Mouse (Mus musculus) limb, embryonic 12.5 days (tissue): ENCODE measurements around the gene Gm49387. TPM values are rescaled to one million over a fixed set of nuclear protein-coding genes. Genes with fewer than 3 reads are reported as not detected.

Source experiments
- ATAC-seq: fragments of 200-750 bp; cut with Nextera tagmentation; 2 replicates; pipeline ENCODE4 v1.8.0; 2017; ENCODE audit warnings: low read depth, moderate TSS enrichment; ENCODE audit not compliant: insufficient number of reproducible peaks, insufficient read depth, low FRiP score, low TSS enrichment
- H3K27ac ChIP-seq: fragments of 300-500 bp; sonication (generic); 2 replicates; pipeline ENCODE4 v1.5.1; 2016; ENCODE audit warnings: mild to moderate bottlenecking, moderate library complexity
- H3K27me3 ChIP-seq: fragments of 300-500 bp; sonication (generic); 2 replicates; pipeline ENCODE4 v1.6.1; 2016; ENCODE audit warnings: mild to moderate bottlenecking, moderate library complexity
- H3K36me3 ChIP-seq: fragments of 300-500 bp; sonication (generic); 2 replicates; pipeline ENCODE4 v1.6.1; 2016; ENCODE audit warnings: mild to moderate bottlenecking, moderate library complexity
- H3K4me1 ChIP-seq: fragments of 300-500 bp; sonication (generic); replicated peaks from 2 replicates; pipeline ENCODE4 v1.6.1; 2016
- H3K4me2 ChIP-seq: fragments of 300-500 bp; sonication (generic); 2 replicates; pipeline ENCODE4 v1.6.1; 2016; ENCODE audit warnings: mild to moderate bottlenecking, moderate library complexity
- H3K4me3 ChIP-seq: fragments of 300-500 bp; sonication (generic); replicated peaks from 2 replicates; pipeline ENCODE4 v1.5.1; 2016; ENCODE audit warnings: mild to moderate bottlenecking
- H3K9ac ChIP-seq: fragments of 300-500 bp; sonication (generic); replicated peaks from 2 replicates; pipeline ENCODE4 v1.6.1; 2016; ENCODE audit warnings: mild to moderate bottlenecking, moderate library complexity
- H3K9me3 ChIP-seq: fragments of 300-500 bp; sonication (generic); 2 replicates; pipeline ENCODE4 v1.6.1; 2016; ENCODE audit warnings: mild to moderate bottlenecking, moderate library complexity
- WGBS: fragments of 180-500 bp; shearing (Covaris S2); methylation state at CpG from one replicate; pipeline ENCODE4 v1.1.7; 2016; 5-methylcytosine and 5-hydroxymethylcytosine counted together
- polyA plus RNA-seq: library from polyadenylated mRNA; unstranded; fragments of >200 nt; fragmentation: Nextera tagmentation; extraction: Ambion mirVana; gene quantifications from 2 replicates; pipeline ENCODE4 v1.2.1, GENCODE M21; 2016

Gm49387 gene
- polyA plus RNA-seq, 1 experiment from 2014 or later, result not detected

- H3K27ac ChIP-seq, result no peak overlapping the region
- no peaks in the 10 kb centered on the region for H3K9me3 ChIP-seq
- H3K27me3 ChIP-seq, result no peaks in the 10 kb centered on the region; the same call in 1 of the 2 replicates
- no peaks in the 10 kb centered on the region for H3K36me3 ChIP-seq
- WGBS, result 74% methylated on average over 3 of the region's 3 CpGs
- ATAC-seq, result no peak
- no peak overlapping the region for H3K4me2 ChIP-seq
- no peak overlapping the region for H3K9ac ChIP-seq
- no peaks in the 10 kb centered on the region for H3K4me1 ChIP-seq
- H3K4me3 ChIP-seq, result no peak overlapping the region
Measured at GRCm38 (mm10) chr14:31594693-31595092, 46.0 kb downstream of the Gm49387 start.

- Histone ChIP-seq H3K4me1 (no peaks in the 10 kb centered on the region), H3K4me2 (no peak overlapping the region), H3K36me3 (no peaks in the 10 kb centered on the region), H3K9ac (no peak overlapping the region), H3K27ac (no peak overlapping the region), H3K4me3 (no peak overlapping the region), H3K9me3 (no peaks in the 10 kb centered on the region), H3K27me3 (no peaks in the 10 kb centered on the region; the same call in 1 of the 2 replicates)
- WGBS, result 83% methylated on average over 2 of the region's 2 CpGs
- no peak for ATAC-seq
Measured at GRCm38 (mm10) chr14:31593036-31593435, 47.6 kb downstream of the Gm49387 start.

DNA sequence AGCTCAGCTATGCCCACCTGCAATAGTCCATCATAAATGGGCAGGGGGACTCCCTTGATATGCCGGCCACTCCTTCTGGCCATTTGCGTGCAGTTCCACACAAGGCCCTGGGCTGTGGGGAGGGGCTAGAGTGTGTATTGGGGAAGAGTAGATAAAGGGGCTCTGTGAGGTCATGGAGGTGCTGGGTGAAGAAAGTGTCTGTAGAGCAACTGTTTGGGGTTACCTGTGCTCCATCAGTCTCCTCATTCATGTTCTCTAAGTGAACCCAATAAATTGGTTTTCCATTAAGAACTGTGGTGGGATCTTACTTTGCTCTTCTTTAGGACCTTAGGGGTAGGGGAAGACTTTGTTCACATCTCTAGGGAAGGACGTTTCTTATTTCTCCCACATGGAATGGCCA, 49.4 kb downstream of the Gm49387 start, which contains the start of gene Colq:
Colq (minus strand) TSS at position 101 of the 400 bp plus-strand sequence.
- Histone ChIP-seq H3K4me3 (no peak within 1 kb of the TSS), H3K4me2 (no peak within 1 kb of the TSS), H3K4me1 (no peaks in the 10 kb centered on the region), H3K27me3 (no peaks in the 10 kb centered on the region; the same call in 1 of the 2 replicates), H3K36me3 (no peaks in the 10 kb centered on the region), H3K27ac (no peak within 1 kb of the TSS), H3K9ac (no peak within 1 kb of the TSS), H3K9me3 (no peaks in the 10 kb centered on the region)
- no peak for ATAC-seq
- WGBS, result 93% methylated on average over 3 of the region's 3 CpGs

GRCm38 (mm10) chr14:31586451-31586850, 54.2 kb downstream of the Gm49387 start:
- Histone ChIP-seq H3K4me1 (no peaks in the 10 kb centered on the region), H3K9ac (no peak overlapping the region), H3K27me3 (no peaks in the 10 kb centered on the region), H3K9me3 (no peaks in the 10 kb centered on the region), H3K27ac (no peak overlapping the region), H3K4me3 (no peak overlapping the region), H3K36me3 (no peaks in the 10 kb centered on the region), H3K4me2 (no peak overlapping the region)
- 90% methylated on average over 8 of the region's 8 CpGs for WGBS
- no peak for ATAC-seq

DNA sequence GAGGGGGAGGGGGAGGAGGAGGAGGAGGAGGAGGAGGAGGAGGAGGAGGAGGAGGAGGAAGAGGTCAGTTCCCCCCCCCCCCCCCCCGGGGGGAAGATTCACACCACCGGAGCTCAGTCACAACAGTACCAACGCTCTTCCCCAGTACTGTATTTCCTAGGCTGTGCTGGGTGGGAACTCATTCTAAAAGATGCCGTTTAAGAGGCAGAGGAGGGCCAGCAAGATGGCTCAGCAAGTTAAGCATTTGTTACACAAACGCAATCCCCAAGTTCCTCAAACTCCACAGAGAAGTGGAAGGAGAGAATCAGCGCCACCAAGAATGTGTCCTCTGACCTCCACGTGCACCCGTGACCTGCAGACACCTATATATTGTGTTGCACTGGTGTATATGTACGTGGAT, 57.6 kb downstream of the Gm49387 start:
- no peaks in the 10 kb centered on the region for H3K36me3 ChIP-seq
- 0 out of 2 replicates have a peak, but pooled peaks cover 3% of the 10 kb centered on the region for H3K4me1 ChIP-seq
- 84% methylated on average over 8 of the region's 9 CpGs for WGBS

DNA sequence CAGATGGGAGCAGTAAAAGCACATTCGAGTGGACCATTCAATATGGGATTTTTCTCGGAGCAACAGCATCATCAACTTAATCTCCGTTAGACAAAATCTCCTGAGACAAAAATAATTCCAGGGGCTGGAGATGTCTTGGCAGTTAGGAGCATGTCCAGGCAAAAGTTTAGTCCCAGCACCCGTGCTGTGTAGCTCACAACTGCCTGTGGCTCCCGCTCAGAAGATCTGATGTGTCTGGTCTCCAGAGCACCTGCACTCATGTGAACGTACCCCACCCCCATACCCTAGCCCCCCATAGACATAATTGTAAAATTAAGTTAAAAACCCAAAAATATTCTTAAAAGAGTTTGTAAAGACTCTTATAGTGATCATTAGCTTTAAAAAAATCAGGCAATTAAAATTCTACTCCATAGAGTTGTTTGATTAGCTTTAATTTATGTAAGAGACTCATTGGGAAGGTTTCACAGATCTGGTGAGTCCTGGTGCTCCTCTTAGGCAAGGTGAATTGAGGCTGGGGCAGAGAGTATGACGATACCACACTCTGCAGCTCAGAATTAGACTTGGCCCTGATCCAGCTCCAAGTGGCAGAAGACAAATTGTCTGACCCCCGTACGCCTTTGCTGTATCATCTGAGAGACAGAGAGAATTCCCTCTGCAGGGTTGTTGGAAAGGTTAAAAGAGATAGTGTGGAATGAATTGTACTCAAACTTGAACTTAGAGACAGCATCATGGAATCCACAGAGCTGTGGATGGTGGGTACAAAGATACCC, 62.5 kb downstream of the Gm49387 start:
- no peaks in the 10 kb centered on the region for H3K27me3 ChIP-seq
- H3K4me1 ChIP-seq, result peaks cover 28% of the 10 kb centered on the region
- no peaks in the 10 kb centered on the region for H3K36me3 ChIP-seq
- H3K4me2 ChIP-seq, result 0 out of 2 replicates have a peak overlapping the region, but pooled peaks have one; percentile 3
- no peak overlapping the region for H3K4me3 ChIP-seq
- H3K9me3 ChIP-seq, result no peaks in the 10 kb centered on the region
- no peak overlapping the region for H3K9ac ChIP-seq
- WGBS, result 52% methylated on average over 9 of the region's 9 CpGs
- H3K27ac ChIP-seq, result no peak overlapping the region
- ATAC-seq, result no peak

More for the DNA sequence above, 57.6 kb downstream of the Gm49387 start:
- Histone ChIP-seq H3K27me3 (no peaks in the 10 kb centered on the region), H3K4me3 (no peak overlapping the region), H3K9me3 (no peaks in the 10 kb centered on the region), H3K4me2 (no peak overlapping the region), H3K27ac (no peak overlapping the region), H3K9ac (no peak overlapping the region)
- ATAC-seq, result no peak

GRCm38 (mm10) chr14:31576846-31577697, 63.6 kb downstream of the Gm49387 start:
- no peak overlapping the region for H3K9ac ChIP-seq
- peak overlapping the region; percentile 13; the same call in 1 of the 2 replicates for H3K4me2 ChIP-seq
- H3K36me3 ChIP-seq, result no peaks in the 10 kb centered on the region
- H3K9me3 ChIP-seq, result no peaks in the 10 kb centered on the region
- WGBS, result 37% methylated on average over 10 of the region's 10 CpGs
- no peaks in the 10 kb centered on the region for H3K27me3 ChIP-seq
- no peak for ATAC-seq
- H3K4me1 ChIP-seq, result peaks cover 28% of the 10 kb centered on the region
- no peak overlapping the region for H3K27ac ChIP-seq
- no peak overlapping the region for H3K4me3 ChIP-seq

DNA sequence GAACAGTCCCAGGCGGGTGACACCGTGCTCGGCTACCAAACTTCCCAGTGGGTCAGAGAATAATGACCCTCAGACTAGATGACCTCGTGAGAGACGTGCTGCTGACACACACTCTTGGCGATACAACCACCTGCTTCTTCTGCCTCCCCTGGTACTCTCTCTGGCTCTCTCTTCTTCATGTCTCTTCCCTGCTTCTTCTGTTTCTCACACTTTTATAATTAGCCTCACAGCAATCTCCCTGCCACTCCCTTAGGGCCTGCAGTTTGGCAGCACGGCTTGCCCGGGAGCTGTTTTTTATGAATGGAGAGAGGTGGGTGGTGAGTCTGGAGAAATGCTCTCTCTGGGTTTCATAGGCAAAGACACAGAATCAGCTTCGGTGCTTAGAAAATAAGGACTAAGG, 64.8 kb downstream of the Gm49387 start:
- H3K9me3 ChIP-seq, result no peaks in the 10 kb centered on the region
- H3K4me3 ChIP-seq, result no peak overlapping the region
- H3K4me2 ChIP-seq, result no peak overlapping the region
- no peak overlapping the region for H3K9ac ChIP-seq
- peaks cover 28% of the 10 kb centered on the region for H3K4me1 ChIP-seq
- ATAC-seq, result no peak
- no peaks in the 10 kb centered on the region for H3K27me3 ChIP-seq
- no peak overlapping the region for H3K27ac ChIP-seq
- WGBS, result 64% methylated on average over 9 of the region's 9 CpGs
- H3K36me3 ChIP-seq, result no peaks in the 10 kb centered on the region

DNA sequence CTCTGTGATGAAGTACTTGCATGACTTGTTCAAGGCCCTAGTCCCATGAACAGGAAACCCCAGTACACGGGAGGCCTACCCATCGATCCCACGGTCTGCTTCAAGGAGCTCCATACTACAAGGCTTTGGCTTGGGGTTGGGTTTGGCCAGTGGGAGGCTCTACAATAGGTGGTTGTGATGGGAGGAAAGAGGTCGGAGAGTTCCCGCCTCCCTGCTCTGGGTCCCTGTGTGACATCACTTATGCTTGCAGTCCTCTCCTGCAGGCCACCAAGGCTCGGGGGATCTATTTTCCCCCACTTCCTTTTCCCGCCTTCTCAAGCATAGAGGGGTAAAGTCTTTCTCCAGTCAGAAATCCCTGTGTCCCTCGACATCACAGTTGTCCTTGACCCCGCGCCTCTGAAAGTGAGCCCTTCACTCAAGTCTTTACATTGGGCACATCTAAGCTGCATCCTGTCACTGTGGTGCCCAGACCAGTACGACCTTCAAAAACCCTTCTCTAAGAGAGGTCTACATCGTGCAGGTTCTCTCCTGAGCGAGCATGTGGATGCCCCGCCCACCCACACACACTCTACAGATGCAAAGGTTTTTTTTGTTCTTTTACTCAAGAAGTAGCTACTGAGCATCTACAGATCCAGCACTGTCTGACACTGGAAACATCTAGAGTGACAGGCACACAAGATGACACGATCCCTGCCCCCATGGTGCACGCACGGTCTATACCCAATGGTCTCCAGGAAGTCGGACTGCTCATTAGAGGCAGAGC, 65.6 kb downstream of the Gm49387 start:
- 91% methylated on average over 18 of the region's 18 CpGs for WGBS

DNA sequence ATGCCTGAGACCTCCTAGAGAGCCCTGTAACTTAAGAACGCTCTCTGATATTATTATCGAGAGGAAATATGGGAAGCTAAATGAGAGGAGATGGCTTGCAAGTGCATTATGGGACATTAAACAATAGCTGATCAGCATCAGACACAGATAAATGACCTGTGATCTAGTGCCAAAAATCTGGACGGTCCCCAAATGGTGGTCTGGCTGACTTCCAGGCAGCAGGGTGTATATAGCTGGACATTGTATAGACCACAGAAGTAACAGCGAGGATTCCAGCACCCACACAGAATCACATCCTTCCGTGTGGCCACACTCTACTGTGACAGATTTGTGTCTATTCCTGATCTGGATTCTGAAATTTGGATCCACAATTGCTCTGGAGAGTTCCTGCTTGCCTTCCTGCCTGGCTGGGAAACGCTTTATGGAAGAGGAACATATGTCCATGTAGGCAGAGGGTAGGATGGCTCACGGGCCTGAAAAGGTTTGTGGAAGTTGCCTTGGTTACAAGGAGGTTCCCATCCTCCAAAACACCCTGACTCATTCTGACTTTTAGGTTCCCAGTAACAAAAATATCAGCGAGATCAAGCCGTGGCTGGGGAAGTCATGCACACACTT, 68.0 kb downstream of the Gm49387 start:
- Histone ChIP-seq H3K9ac (no peak overlapping the region), H3K27ac (no peak overlapping the region), H3K4me1 (peaks cover 24% of the 10 kb centered on the region), H3K9me3 (no peaks in the 10 kb centered on the region), H3K27me3 (no peaks in the 10 kb centered on the region), H3K36me3 (no peaks in the 10 kb centered on the region), H3K4me3 (no peak overlapping the region), H3K4me2 (no peak overlapping the region)
- no peak for ATAC-seq
- 90% methylated on average over 9 of the region's 9 CpGs for WGBS

More for the DNA sequence above, 65.6 kb downstream of the Gm49387 start:
- no peak overlapping the region for H3K9ac ChIP-seq
- H3K4me1 ChIP-seq, result peaks cover 28% of the 10 kb centered on the region
- no peak overlapping the region for H3K4me2 ChIP-seq
- H3K36me3 ChIP-seq, result no peaks in the 10 kb centered on the region
- no peak overlapping the region for H3K4me3 ChIP-seq
- H3K27ac ChIP-seq, result no peak overlapping the region
- no peaks in the 10 kb centered on the region for H3K27me3 ChIP-seq
- ATAC-seq, result no peak
- no peaks in the 10 kb centered on the region for H3K9me3 ChIP-seq
